Mouse (Mus musculus) E14TG2a.4 (cell line): ENCODE measurements around the gene Tnni3k.

ENCODE experiments used
- H3K27me3 ChIP-seq: 2 replicates; pipeline ENCODE4 v1.6.1; 2014; ENCODE audit warnings: low read length, control low read depth; ENCODE audit not compliant: insufficient read depth
- H3K36me3 ChIP-seq: 2 replicates; pipeline ENCODE4 v1.6.1; 2014; ENCODE audit warnings: low read length, control low read depth; ENCODE audit not compliant: insufficient read depth
- H3K4me1 ChIP-seq: replicated peaks from 2 replicates; pipeline ENCODE4 v1.6.1; 2014; ENCODE audit warnings: low read depth, low read length, control low read depth
- H3K4me3 ChIP-seq: replicated peaks from 2 replicates; pipeline ENCODE4 v1.5.1; 2014; ENCODE audit warnings: mild to moderate bottlenecking, low read length
- H3K9me3 ChIP-seq: 2 replicates; pipeline ENCODE4 v1.6.1; 2014; ENCODE audit warnings: low read length, control low read depth
- CTCF ChIP-seq: conservative IDR thresholded peaks from 2 replicates; pipeline ENCODE4 v1.5.1; 2014; ENCODE audit warnings: low read length
- NANOG ChIP-seq: IDR thresholded peaks from 2 replicates; pipeline ENCODE4 v1.6.1; 2014; ENCODE audit warnings: borderline replicate concordance, low read length, mixed read lengths
- POU5F1 ChIP-seq: IDR thresholded peaks from 2 replicates; pipeline ENCODE4 v1.6.1; 2014; ENCODE audit warnings: low read length, borderline replicate concordance

Gene Tnni3k

GRCm38 (mm10) chr3:154812893-154813292, 242.3 kb downstream of the Tnni3k start:
- Histone ChIP-seq H3K27me3 (peaks cover 12% of the 10 kb centered on the region), H3K4me3 (no peak overlapping the region), H3K9me3 (no peaks in the 10 kb centered on the region), H3K36me3 (no peaks in the 10 kb centered on the region), H3K4me1 (peaks cover 10% of the 10 kb centered on the region)
- no peak for TF ChIP-seq POU5F1
- TF ChIP-seq NANOG: no peak
- TF ChIP-seq CTCF: no peak

- H3K36me3 ChIP-seq: no peaks in the 10 kb centered on the region
- H3K4me1 ChIP-seq: peaks cover 3% of the 10 kb centered on the region
- no peak for TF ChIP-seq NANOG
- TF ChIP-seq CTCF: no peak
- TF ChIP-seq POU5F1: no peak
- peaks cover 7% of the 10 kb centered on the region for H3K27me3 ChIP-seq
- H3K4me3 ChIP-seq: no peak overlapping the region
- H3K9me3 ChIP-seq: no peaks in the 10 kb centered on the region
Observed at GRCm38 (mm10) chr3:154811833-154812232, 243.4 kb downstream of the Tnni3k start.

- Histone ChIP-seq H3K4me1 (no peaks in the 10 kb centered on the region), H3K9me3 (no peaks in the 10 kb centered on the region), H3K27me3 (0 out of 2 replicates have a peak, but pooled peaks cover 4% of the 10 kb centered on the region), H3K36me3 (no peaks in the 10 kb centered on the region), H3K4me3 (no peak overlapping the region)
- TF ChIP-seq CTCF: no peak
- TF ChIP-seq NANOG: no peak
- no peak for TF ChIP-seq POU5F1
Observed at GRCm38 (mm10) chr3:154811281-154811680, 243.9 kb downstream of the Tnni3k start.

DNA sequence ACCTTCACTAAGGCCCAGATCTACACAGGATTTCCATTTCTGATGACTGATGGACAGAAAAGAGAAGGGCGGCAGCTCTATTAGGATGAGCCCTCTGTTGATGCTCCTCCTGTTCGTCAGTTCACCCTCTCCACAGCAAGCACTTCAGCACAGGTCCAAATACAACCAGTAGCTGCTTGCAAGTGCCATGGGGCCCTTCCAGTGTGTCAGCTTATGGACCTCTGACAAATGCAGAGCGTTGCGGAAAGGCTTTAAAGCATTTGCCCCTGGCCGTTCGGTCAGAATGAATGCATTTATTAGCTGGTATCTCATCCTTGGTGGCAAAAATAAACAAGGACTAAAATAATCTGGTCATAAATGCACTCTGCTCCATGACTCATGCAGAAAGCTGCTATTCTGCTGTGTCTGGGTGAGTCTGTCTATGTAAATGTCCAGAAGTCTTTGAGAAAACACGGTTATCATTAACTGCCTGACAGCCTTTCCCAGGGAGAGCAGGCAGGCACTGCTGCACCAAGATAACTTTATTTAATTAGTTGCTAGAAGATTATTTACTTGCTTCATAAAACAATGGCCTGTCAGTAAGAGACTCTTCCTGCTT, 244.8 kb downstream of the Tnni3k start:
- no peaks in the 10 kb centered on the region for H3K9me3 ChIP-seq
- TF ChIP-seq CTCF (no peak), NANOG (no peak), POU5F1 (no peak)
- no peaks in the 10 kb centered on the region for H3K36me3 ChIP-seq
- no peak overlapping the region for H3K4me3 ChIP-seq
- H3K4me1 ChIP-seq: no peaks in the 10 kb centered on the region
- H3K27me3 ChIP-seq: 0 out of 2 replicates have a peak, but pooled peaks cover 4% of the 10 kb centered on the region

DNA sequence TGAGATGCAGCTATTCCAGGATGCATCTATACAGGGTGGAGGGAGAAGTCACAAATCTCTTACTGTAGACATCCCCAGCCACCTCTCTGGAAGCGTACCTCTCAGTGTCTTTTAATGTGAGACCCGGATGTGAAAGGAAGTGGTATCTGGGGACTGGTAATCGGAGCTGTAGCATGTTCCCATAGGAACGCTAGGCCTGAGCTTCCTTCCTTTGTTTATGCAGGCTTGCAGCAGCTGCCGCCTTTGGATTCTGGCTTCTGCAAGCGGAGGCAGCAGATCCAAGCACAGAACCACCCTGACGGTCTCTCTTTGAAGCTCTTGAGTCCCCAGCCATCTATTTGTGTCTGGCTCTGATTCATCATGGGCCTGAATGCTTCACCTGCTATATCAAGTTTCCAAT, 248.6 kb downstream of the Tnni3k start:
- Histone ChIP-seq H3K4me1 (no peaks in the 10 kb centered on the region), H3K36me3 (no peaks in the 10 kb centered on the region), H3K27me3 (0 out of 2 replicates have a peak, but pooled peaks cover 3% of the 10 kb centered on the region), H3K4me3 (no peak overlapping the region), H3K9me3 (no peaks in the 10 kb centered on the region)
- no peak for TF ChIP-seq CTCF
- TF ChIP-seq NANOG: no peak
- no peak for TF ChIP-seq POU5F1

GRCm38 (mm10) chr3:154800888-154801429, 254.2 kb downstream of the Tnni3k start:
- no peak for TF ChIP-seq NANOG
- no peak for TF ChIP-seq CTCF
- TF ChIP-seq POU5F1: no peak
- H3K36me3 ChIP-seq: no peaks in the 10 kb centered on the region

DNA sequence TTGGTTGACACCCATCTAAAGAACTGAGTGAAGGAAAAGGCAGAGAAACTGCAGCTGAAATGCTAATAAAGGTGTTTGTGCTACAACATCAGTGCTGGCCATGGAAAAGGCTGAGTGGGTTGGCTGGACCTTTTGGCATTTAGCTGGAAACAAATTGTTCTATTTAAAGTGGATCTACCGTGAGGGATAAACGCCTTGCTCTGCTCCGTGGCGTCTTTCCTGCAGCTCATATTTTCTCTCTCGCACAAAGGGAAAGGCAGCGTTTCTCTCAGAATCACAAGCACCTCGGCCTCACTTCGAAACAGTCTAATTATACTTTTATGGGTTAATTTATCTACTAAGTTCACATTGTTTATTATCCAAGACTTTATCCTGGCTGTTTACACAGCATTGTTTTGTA, 254.8 kb downstream of the Tnni3k start:
- Histone ChIP-seq H3K4me1 (no peaks in the 10 kb centered on the region), H3K36me3 (no peaks in the 10 kb centered on the region), H3K9me3 (no peaks in the 10 kb centered on the region), H3K4me3 (no peak overlapping the region), H3K27me3 (no peaks in the 10 kb centered on the region)
- no peak for TF ChIP-seq POU5F1

More at GRCm38 (mm10) chr3:154800888-154801429, 254.2 kb downstream of the Tnni3k start:
- H3K4me1 ChIP-seq: no peaks in the 10 kb centered on the region
- no peak overlapping the region for H3K4me3 ChIP-seq
- H3K27me3 ChIP-seq: no peaks in the 10 kb centered on the region
- H3K9me3 ChIP-seq: no peaks in the 10 kb centered on the region

DNA sequence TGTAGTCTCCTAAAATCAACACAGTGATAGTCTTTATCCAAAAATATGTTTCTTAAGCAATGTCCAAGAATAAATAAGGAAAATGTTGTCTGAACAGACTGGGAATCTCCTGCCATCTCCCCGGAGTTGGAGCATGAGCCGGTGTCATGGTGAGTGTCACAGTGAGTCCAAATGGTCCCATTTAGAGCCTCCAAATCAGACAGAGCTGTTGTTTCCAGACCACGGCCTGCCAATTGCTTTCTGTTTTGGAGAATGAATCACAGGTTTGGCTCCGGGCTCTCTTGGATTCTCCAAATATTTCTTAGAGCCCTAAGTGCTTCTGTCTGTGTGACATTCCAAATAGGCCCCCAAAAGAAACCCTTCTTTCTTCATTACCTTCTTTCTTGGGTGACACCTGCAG, 256.4 kb downstream of the Tnni3k start:
- Histone ChIP-seq H3K4me3 (no peak overlapping the region), H3K36me3 (no peaks in the 10 kb centered on the region), H3K4me1 (no peaks in the 10 kb centered on the region), H3K27me3 (no peaks in the 10 kb centered on the region), H3K9me3 (no peaks in the 10 kb centered on the region)
- no peak for TF ChIP-seq POU5F1

GRCm38 (mm10) chr3:154793571-154793970, 261.6 kb downstream of the Tnni3k start:
- H3K9me3 ChIP-seq: no peaks in the 10 kb centered on the region
- no peak for TF ChIP-seq CTCF
- no peak for TF ChIP-seq NANOG
- TF ChIP-seq POU5F1: no peak

More at GRCm38 (mm10) chr3:154793571-154793970, 261.6 kb downstream of the Tnni3k start:
- H3K27me3 ChIP-seq: no peaks in the 10 kb centered on the region
- no peaks in the 10 kb centered on the region for H3K4me1 ChIP-seq
- H3K4me3 ChIP-seq: no peak overlapping the region
- no peaks in the 10 kb centered on the region for H3K36me3 ChIP-seq
